Mouse (Mus musculus): ENCODE measurements at regions not wholly inside any gene's neighbourhood (a gene's known extent, or its start where the extent isn't known, plus 50 kb on each side); places are given as distances from the start of the nearest gene placed in this dataset.

- H3K27ac ChIP-seq (ENCODE audit: insufficient read depth, low read depth, low read length, poor library complexity, severe bottlenecking): no peak overlapping the region
- no peaks in the 10 kb centered on the region for H3K4me1 ChIP-seq (ENCODE audit: control insufficient read depth in 2 of 2, insufficient read depth in 2 of 2, low read length in 2 of 2, poor library complexity in 1 of 2)
- in situ Hi-C loops (cut with MboI; ENCODE audit: low sequenced_read_pairs in 2 of 2, unreplicated experiment in 2 of 2): no loop called here
- H3K9me3 ChIP-seq (ENCODE audit: control insufficient read depth, insufficient read depth, low read depth, low read length): no peaks in the 10 kb centered on the region
- no peak overlapping the region for H3K4me3 ChIP-seq (ENCODE audit: insufficient read depth in 1 of 2, low read depth in 1 of 2, low read length in 2 of 2, poor library complexity in 1 of 2, severe bottlenecking in 1 of 2)
- no peak for TF ChIP-seq MAFK (IDR thresholded peaks at IDR 0.05; ENCODE audit: insufficient read depth, low read depth, low read length)
- no peak for TF ChIP-seq HCFC1 (IDR thresholded peaks at IDR 0.05; ENCODE audit: borderline replicate concordance, insufficient read depth, low read length)
- no peak for TF ChIP-seq ZNF384 (IDR thresholded peaks at IDR 0.05; ENCODE audit: low read depth, low read length)
- TF ChIP-seq CHD2 (IDR thresholded peaks at IDR 0.05; ENCODE audit: low read depth, low read length): no peak
- TF ChIP-seq ZC3H11A (IDR thresholded peaks at IDR 0.05; ENCODE audit: borderline replicate concordance, low read depth, low read length): no peak
- no peaks in the 10 kb centered on the region for H3K36me3 ChIP-seq (ENCODE audit: control insufficient read depth, insufficient read depth, low read length, poor library complexity, severe bottlenecking)
- H3K9ac ChIP-seq (ENCODE audit: insufficient read depth, low read depth, low read length, poor library complexity, severe bottlenecking): no peak overlapping the region
- no peak for DNase-seq (ENCODE audit: low read depth, low spot score)
Observed at GRCm38 (mm10) chr2:80717979-80718378, 100.9 kb downstream of the Nup35 start.

- TF ChIP-seq HCFC1 (IDR thresholded peaks at IDR 0.05; ENCODE audit: borderline replicate concordance, insufficient read depth, low read length) (no peak), ZNF384 (IDR thresholded peaks at IDR 0.05; ENCODE audit: low read depth, low read length) (no peak), MAFK (IDR thresholded peaks at IDR 0.05; ENCODE audit: insufficient read depth, low read depth, low read length) (no peak), CHD2 (IDR thresholded peaks at IDR 0.05; ENCODE audit: low read depth, low read length) (no peak), ZC3H11A (IDR thresholded peaks at IDR 0.05; ENCODE audit: borderline replicate concordance, low read depth, low read length) (no peak)
- H3K36me3 ChIP-seq (ENCODE audit: control insufficient read depth, insufficient read depth, low read length, poor library complexity, severe bottlenecking): no peaks in the 10 kb centered on the region
- no peak overlapping the region for H3K4me3 ChIP-seq (ENCODE audit: insufficient read depth in 1 of 2, low read depth in 1 of 2, low read length in 2 of 2, poor library complexity in 1 of 2, severe bottlenecking in 1 of 2)
- in situ Hi-C loops (cut with MboI; ENCODE audit: low sequenced_read_pairs in 2 of 2, unreplicated experiment in 2 of 2): no loop called here
- no peak overlapping the region for H3K27ac ChIP-seq (ENCODE audit: insufficient read depth, low read depth, low read length, poor library complexity, severe bottlenecking)
- DNase-seq (ENCODE audit: low read depth, low spot score): no peak
- H3K4me1 ChIP-seq (ENCODE audit: control insufficient read depth in 2 of 2, insufficient read depth in 2 of 2, low read length in 2 of 2, poor library complexity in 1 of 2): no peaks in the 10 kb centered on the region
- H3K9me3 ChIP-seq (ENCODE audit: control insufficient read depth, insufficient read depth, low read depth, low read length): no peaks in the 10 kb centered on the region
- no peak overlapping the region for H3K9ac ChIP-seq (ENCODE audit: insufficient read depth, low read depth, low read length, poor library complexity, severe bottlenecking)
Observed at GRCm38 (mm10) chr2:80724085-80724484, 107.0 kb downstream of the Nup35 start.

DNA sequence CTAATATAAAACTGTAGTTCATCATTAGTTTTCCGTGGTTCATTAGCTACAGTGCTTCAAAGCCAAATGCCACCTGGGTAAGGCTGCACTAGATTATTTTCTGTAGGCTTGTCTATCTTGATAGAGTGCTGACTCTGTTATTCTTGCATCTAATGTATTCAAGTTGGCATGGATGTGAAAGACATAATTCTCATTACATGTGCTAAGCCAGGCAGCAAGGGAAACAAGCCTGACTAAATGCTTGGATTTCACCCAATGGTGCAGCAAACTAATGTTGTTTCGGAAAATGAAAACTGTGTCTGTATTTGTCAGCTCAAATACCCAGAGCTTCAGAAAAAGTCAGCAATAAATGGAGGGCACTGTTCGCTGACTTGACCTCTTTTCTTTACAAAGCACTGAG, 114.3 kb downstream of the Nup35 start:
- Histone ChIP-seq H3K4me3 (ENCODE audit: insufficient read depth in 1 of 2, low read depth in 1 of 2, low read length in 2 of 2, poor library complexity in 1 of 2, severe bottlenecking in 1 of 2) (no peak overlapping the region), H3K36me3 (ENCODE audit: control insufficient read depth, insufficient read depth, low read length, poor library complexity, severe bottlenecking) (no peaks in the 10 kb centered on the region), H3K9ac (ENCODE audit: insufficient read depth, low read depth, low read length, poor library complexity, severe bottlenecking) (no peak overlapping the region), H3K4me1 (ENCODE audit: control insufficient read depth in 2 of 2, insufficient read depth in 2 of 2, low read length in 2 of 2, poor library complexity in 1 of 2) (no peaks in the 10 kb centered on the region), H3K27ac (ENCODE audit: insufficient read depth, low read depth, low read length, poor library complexity, severe bottlenecking) (no peak overlapping the region), H3K9me3 (ENCODE audit: control insufficient read depth, insufficient read depth, low read depth, low read length) (no peaks in the 10 kb centered on the region)
- no peak for DNase-seq (ENCODE audit: low read depth, low spot score)
- TF ChIP-seq ZC3H11A (IDR thresholded peaks at IDR 0.05; ENCODE audit: borderline replicate concordance, low read depth, low read length): no peak
- no peak for TF ChIP-seq CHD2 (IDR thresholded peaks at IDR 0.05; ENCODE audit: low read depth, low read length)
- TF ChIP-seq MAFK (IDR thresholded peaks at IDR 0.05; ENCODE audit: insufficient read depth, low read depth, low read length): no peak
- TF ChIP-seq HCFC1 (IDR thresholded peaks at IDR 0.05; ENCODE audit: borderline replicate concordance, insufficient read depth, low read length): no peak
- TF ChIP-seq ZNF384 (IDR thresholded peaks at IDR 0.05; ENCODE audit: low read depth, low read length): no peak
- in situ Hi-C loops (cut with MboI; ENCODE audit: low sequenced_read_pairs in 2 of 2, unreplicated experiment in 2 of 2): no loop called here

DNA sequence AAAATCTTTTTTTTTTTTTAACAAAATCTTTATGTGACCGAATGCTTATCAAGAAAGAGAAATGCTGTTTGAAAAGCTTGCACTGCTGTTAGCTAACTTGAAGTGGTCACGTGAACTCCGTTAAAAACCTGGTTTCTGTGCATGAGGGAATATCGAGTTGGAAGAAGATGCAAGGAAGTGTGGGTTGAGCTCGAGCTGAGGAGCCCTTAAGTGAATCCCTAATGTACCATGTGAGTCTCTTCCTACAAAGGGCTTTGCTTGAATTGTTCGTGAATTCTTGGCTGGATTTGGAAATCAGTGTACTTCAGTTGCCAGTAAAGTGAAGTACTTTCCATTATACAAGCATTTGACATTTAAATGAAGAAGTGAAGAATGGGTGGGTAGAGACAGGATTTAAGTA, 129.7 kb downstream of the Nup35 start:
- DNase-seq (ENCODE audit: low read depth, low spot score): no peak
- Histone ChIP-seq H3K36me3 (ENCODE audit: control insufficient read depth, insufficient read depth, low read length, poor library complexity, severe bottlenecking) (no peaks in the 10 kb centered on the region), H3K4me3 (ENCODE audit: insufficient read depth in 1 of 2, low read depth in 1 of 2, low read length in 2 of 2, poor library complexity in 1 of 2, severe bottlenecking in 1 of 2) (no peak overlapping the region), H3K9ac (ENCODE audit: insufficient read depth, low read depth, low read length, poor library complexity, severe bottlenecking) (no peak overlapping the region), H3K4me1 (ENCODE audit: control insufficient read depth in 2 of 2, insufficient read depth in 2 of 2, low read length in 2 of 2, poor library complexity in 1 of 2) (no peaks in the 10 kb centered on the region), H3K27ac (ENCODE audit: insufficient read depth, low read depth, low read length, poor library complexity, severe bottlenecking) (no peak overlapping the region), H3K9me3 (ENCODE audit: control insufficient read depth, insufficient read depth, low read depth, low read length) (no peaks in the 10 kb centered on the region)
- TF ChIP-seq CHD2 (IDR thresholded peaks at IDR 0.05; ENCODE audit: low read depth, low read length): no peak
- no peak for TF ChIP-seq ZNF384 (IDR thresholded peaks at IDR 0.05; ENCODE audit: low read depth, low read length)
- TF ChIP-seq HCFC1 (IDR thresholded peaks at IDR 0.05; ENCODE audit: borderline replicate concordance, insufficient read depth, low read length): no peak
- no peak for TF ChIP-seq ZC3H11A (IDR thresholded peaks at IDR 0.05; ENCODE audit: borderline replicate concordance, low read depth, low read length)
- no peak for TF ChIP-seq MAFK (IDR thresholded peaks at IDR 0.05; ENCODE audit: insufficient read depth, low read depth, low read length)
- in situ Hi-C loops (cut with MboI; ENCODE audit: low sequenced_read_pairs in 2 of 2, unreplicated experiment in 2 of 2): no loop called here

Data from ES-E14 (cell line).